Mouse (Mus musculus) right cerebral cortex, adult 18-20 months (tissue): Measurements from ENCODE around the gene Mto1.

Experiments used
- DNase-seq: peaks from one replicate; pipeline ENCODE4 v3.0.0; 2022; ENCODE audit warnings: mixed read lengths

Gene Mto1

GRCm38 (mm10) chr9:78447973-78448873 lies at the start of gene Mto1, which contains the start of gene Gm17324:
Gene Mto1 (plus strand): TSS chr9:78448208.
Gene Gm17324 (minus strand): TSS chr9:78448786.
- peak; percentile 89 for DNase-seq

GRCm38 (mm10) chr9:78400570-78400969 lies 47.4 kb upstream of the Mto1 start:
- no peak for DNase-seq

DNA sequence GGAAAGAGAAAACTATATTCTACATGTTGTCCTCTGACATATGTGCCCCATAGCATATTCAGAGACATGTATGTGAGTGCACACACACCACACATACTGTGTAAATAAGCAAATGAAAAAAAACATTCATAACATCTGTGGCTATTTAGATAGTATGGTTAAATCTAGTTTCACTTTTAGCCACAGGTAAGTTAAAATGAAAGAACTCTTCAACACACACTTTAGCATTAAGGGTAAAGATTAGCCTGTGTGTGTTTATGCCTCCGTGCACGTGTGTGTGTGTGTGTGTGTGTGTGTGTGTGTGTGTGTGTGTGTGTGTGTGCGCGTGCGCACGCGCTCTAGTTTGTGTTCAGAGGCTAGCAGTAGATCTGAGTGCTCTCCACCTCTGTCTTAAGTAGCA lies 46.4 kb upstream of the Mto1 start:
- DNase-seq: no peak

DNA sequence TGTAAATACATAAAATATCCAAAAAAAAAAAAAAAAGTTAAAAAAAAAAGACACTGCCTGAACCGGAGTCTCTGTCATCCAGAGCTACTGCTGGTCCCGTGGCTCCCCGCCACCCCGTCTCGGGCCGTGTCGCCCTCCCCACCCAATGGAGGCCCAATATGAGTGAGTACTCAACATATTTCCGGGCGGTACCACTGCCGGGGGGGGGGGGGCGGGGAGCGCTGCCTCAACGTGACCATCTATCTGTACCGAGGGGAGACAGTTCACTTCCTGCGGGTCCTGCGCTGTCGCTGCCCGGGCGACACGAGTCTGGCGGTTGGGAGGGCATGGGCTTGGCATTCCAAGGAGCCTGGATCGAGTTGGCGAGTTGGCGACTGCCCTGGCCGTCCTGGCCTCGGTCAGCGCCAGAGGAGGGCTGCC lies 20.6 kb upstream of the Mto1 start:
- no peak for DNase-seq

GRCm38 (mm10) chr9:78428185-78428584 lies 19.8 kb upstream of the Mto1 start:
- DNase-seq: no peak

GRCm38 (mm10) chr9:78428870-78429432 lies 19.1 kb upstream of the Mto1 start:
- no peak for DNase-seq

DNA sequence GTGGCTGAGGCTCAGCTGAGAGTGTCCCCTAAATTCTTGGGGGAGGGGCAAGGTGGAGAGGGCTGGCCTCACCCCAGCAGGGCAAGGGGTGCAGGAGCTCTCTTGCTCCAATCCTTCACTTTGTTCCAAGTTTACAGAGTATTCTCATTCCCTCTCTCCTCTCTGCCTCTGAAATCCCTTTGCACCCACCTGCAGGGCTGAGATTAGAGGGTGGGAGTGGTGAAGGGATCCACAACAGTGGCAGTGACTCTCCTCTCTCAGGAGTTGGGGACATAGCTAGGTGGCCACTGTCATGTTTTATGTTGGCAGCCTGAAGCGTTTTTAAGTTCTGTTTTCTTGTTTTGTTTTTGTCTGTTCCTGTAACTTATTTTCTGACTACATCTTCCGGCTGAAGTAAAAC lies 18.5 kb upstream of the Mto1 start:
- no peak for DNase-seq

DNA sequence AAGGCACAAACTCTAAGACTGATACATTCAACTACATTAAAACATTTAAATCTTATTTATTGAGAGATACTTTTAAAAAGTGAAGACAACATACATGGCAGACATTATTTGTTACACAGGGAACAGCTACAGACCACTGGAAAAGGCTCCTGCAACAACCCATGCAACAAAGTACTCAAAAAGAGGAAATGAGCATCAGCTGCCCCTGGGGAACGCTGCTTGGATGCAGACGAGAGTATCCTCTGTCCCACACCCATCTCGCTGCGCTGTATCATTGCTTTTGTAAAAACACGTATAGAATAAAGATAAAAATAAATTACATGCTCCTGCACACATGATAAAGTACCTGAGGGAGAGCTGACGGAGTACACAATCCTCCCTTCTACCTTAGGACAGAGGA lies 17.5 kb upstream of the Mto1 start:
- no peak for DNase-seq

DNA sequence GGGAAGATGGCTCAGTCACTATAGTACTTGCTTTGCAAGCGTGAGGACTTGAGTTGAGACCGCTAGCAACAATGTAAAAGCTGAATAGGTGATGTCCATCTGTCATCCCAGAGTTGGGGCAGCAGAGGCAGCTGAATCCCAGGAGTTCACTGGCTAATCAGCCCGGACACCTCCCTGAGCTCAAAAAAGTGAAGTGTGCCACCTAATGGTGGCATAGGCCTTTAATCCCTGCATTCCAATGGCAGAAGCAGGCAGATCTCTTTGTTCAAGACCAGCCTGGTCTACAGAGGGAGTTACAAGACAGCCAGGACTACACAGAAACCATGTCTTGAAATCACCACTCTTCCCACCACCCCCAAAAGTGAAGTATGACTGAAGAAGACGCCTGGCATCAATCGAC lies 15.5 kb upstream of the Mto1 start:
- DNase-seq: no peak

GRCm38 (mm10) chr9:78439426-78439825 lies 8.6 kb upstream of the Mto1 start:
- DNase-seq: no peak

- DNase-seq: no peak
These were observed 5.8 kb upstream of the Mto1 start for GRCm38 (mm10) chr9:78442237-78442578.

- DNase-seq: peak; percentile 18
These were observed 5.2 kb upstream of the Mto1 start, which contains the start of gene Cgas for GRCm38 (mm10) chr9:78442579-78443392. Gene Cgas (minus strand): TSS chr9:78443237.

DNA sequence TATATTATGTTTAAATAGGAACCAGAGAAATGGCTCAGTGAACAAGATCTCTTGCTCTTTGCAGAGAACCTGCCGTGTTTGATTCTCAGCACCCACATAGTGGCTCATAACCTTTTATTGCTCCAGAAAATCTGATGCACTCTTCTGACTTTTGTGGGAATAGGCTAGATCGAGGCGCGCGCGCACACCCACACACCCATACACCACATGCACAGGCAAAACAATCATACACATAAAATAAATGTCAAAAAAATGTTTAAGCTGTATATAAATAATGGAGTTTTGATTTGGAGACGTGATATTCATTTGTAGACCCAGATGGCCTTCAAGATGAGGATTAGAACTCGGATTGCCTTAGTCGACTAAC lies 419 bp upstream of the Mto1 start:
- DNase-seq: no peak

- no peak for DNase-seq
These were observed 2.4 kb downstream of the Mto1 start for GRCm38 (mm10) chr9:78450404-78450803.

DNA sequence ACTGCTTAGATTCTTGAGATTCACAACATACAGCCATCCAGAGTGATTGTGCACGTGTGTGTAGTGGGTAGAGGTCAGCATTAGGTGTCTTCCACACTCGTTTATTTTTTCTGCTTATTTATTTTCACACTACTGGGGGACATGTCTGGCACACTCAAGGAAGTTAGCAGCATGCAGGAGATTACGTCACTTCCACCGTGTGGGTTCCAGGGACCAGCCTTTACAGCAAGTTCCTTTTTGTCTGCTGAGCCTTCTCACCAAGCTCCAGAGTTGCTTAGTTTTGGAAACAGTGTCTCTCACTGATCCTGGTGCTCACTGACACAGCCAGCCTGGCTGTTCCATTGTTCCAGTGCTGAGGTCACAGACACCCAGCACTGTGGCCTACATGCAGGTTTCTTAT lies 3.4 kb downstream of the Mto1 start:
- no peak for DNase-seq

DNA sequence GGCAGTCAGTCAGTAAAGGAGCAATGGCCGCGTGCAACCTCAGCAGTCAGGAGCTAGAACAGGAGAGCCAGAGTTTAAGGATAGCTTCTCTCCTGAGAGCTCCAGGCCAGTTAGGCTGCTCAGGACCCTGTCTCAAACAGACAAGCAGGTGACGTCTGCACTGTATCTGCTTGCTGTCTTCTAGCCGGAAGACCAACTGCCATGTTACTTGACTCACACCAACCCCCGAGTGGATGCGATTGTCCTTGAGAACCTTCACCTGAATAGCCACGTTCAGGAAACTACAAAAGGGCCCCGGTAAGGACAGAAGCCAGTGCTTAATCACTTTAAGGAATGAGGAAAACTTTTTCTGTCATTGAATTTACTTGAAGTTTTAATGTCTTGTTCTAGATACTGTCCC lies 9.0 kb downstream of the Mto1 start:
- DNase-seq: no peak

DNA sequence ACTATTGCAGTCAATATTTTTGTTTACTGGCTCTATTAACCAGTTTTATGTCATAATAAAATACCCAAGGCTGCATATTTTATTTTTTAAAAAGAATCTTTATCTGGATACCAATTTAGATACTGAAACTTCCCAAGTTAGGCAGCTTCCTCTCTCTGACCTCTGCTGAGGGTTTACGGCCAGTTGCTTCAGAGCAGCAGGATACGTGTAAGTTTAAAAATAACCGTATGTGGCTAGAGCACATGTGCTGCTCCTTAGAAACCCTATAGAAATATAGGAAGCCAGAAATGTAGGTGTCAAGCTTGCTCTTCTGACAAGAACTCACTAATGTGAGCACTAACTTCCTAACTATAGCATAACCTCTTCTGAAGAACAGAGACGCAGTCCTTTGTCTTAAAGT lies 15.3 kb downstream of the Mto1 start:
- no peak for DNase-seq

- DNase-seq: no peak
These were observed 17.7 kb downstream of the Mto1 start for GRCm38 (mm10) chr9:78465725-78466124.

- DNase-seq: no peak
These were observed 25.6 kb downstream of the Mto1 start for GRCm38 (mm10) chr9:78473588-78473987.

- no peak for DNase-seq
These were observed 26.3 kb downstream of the Mto1 start for GRCm38 (mm10) chr9:78474270-78474669.

DNA sequence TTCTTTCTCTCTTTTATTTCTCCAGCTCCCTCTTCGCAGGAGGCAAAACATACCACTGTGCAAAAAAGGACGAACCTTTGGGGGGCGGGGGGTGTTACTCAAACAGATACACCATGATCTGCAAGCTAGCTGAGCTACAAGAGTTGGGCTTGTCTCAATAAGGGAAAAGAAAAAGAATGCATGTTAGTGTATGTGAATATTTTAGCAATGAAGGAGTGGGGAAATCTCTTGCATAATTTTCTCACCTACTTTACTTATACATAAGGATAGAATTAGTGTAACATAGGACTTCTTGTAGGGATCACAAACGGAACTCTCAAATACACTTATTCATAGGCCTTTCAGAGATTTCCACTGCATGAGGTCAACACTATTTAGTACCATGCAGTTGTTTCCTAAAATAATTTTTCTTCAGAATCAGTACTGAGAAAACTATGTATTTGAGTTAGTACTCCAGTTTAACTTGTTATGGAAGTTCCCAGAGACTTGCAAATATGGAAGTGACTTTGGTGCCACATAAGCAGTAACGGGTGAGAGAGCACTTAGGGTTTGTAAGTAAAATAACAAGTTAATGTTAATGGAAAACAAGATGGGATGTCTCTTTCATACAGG lies 26.9 kb downstream of the Mto1 start:
- no peak for DNase-seq

DNA sequence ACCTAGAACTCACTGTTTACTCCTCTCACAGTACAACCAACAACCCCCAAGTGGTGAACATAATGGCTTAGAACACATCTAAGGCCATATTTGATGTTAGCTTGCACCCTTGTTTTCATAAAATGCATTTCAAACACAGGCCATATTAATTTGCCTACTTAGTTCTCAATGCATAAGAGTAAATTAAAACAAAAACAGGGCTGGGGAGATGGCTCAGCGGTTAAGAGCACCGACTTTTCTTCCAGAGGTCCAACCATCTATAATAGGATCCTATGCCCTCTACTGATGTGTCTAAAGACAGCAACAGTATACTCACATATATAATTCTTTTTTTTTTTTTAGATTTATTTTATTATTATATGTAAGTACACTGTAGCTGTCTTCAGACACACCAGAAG lies 27.4 kb downstream of the Mto1 start:
- no peak for DNase-seq

- DNase-seq: no peak
These were observed 27.9 kb downstream of the Mto1 start for GRCm38 (mm10) chr9:78475873-78476272.
